Mouse (Mus musculus) left cerebral cortex, postnatal 10 days (tissue): ENCODE measurements around the gene Atp5mpl. TPM values are rescaled to one million over a fixed set of nuclear protein-coding genes. Genes with fewer than 3 reads are reported as not detected.

ENCODE experiments used
- DNase-seq, 2 experiments: peaks; one replicate each; pipeline ENCODE4 v3.0.0; 2021 to 2022; ENCODE audit warnings: low spot score in 2 of 2, mixed read lengths in 1 of 2; ENCODE audit errors: extremely low spot score in 1 of 2
- intact Hi-C: fragments of 180-260 bp; cut with DNase I; formaldehyde crosslinking; loops from one replicate; pipeline ENCODE4 v1.15.1; 2025
- total RNA-seq, 2 experiments: library from RNA; stranded (reverse); gene quantifications; 2 replicates each; pipeline ENCODE4 v1.2.3; 2021

The Atp5mpl gene
- 100 to 1,000 TPM; 467 TPM for total RNA-seq

- DNase-seq: peak; percentile 95 to 97
- intact Hi-C loops: no loop called here
These were observed at the start of gene Atp5mpl for GRCm38 (mm10) chr12:111966683-111967173. TSS of gene Atp5mpl (minus strand) at chr12:111966977.

GRCm38 (mm10) chr12:112016346-112016745 lies 49.6 kb upstream of the Atp5mpl start:
- DNase-seq: no peak
- intact Hi-C loops: no loop called here

GRCm38 (mm10) chr12:112013271-112013801 lies 46.6 kb upstream of the Atp5mpl start:
- intact Hi-C loops: no loop called here
- no peak for DNase-seq

- DNase-seq: no peak
- intact Hi-C loops: no loop called here
These were observed 45.9 kb upstream of the Atp5mpl start for GRCm38 (mm10) chr12:112012511-112013270.

- intact Hi-C loops: no loop called here
- peak; percentile 66 to 80 for DNase-seq
These were observed 34.4 kb upstream of the Atp5mpl start for GRCm38 (mm10) chr12:112001223-112001622.

GRCm38 (mm10) chr12:111999735-112000134 lies 33.0 kb upstream of the Atp5mpl start:
- intact Hi-C loops: no loop called here
- DNase-seq: no peak

- intact Hi-C loops: no loop called here
- no peak for DNase-seq
These were observed 28.4 kb upstream of the Atp5mpl start for GRCm38 (mm10) chr12:111995161-111995560.

GRCm38 (mm10) chr12:111992626-111993025 lies 25.8 kb upstream of the Atp5mpl start:
- intact Hi-C loops: no loop called here
- DNase-seq: no peak

GRCm38 (mm10) chr12:111986756-111987155 lies 20.0 kb upstream of the Atp5mpl start:
- intact Hi-C loops: no loop called here
- no peak for DNase-seq

GRCm38 (mm10) chr12:111983165-111983564 lies 16.4 kb upstream of the Atp5mpl start:
- intact Hi-C loops: no loop called here
- no peak for DNase-seq

GRCm38 (mm10) chr12:111981831-111982230 lies 15.1 kb upstream of the Atp5mpl start:
- intact Hi-C loops: no loop called here
- DNase-seq: no peak

GRCm38 (mm10) chr12:111980887-111981367 lies 14.2 kb upstream of the Atp5mpl start, which contains the start of gene Rd3l:
TSS of gene Rd3l (minus strand) at chr12:111981317.
- DNase-seq: no peak

GRCm38 (mm10) chr12:111978274-111978673 lies 11.5 kb upstream of the Atp5mpl start:
- intact Hi-C loops: no loop called here
- DNase-seq: no peak

More at GRCm38 (mm10) chr12:111980887-111981367, 14.2 kb upstream of the Atp5mpl start, which contains the start of gene Rd3l:
- intact Hi-C loops: no loop called here

GRCm38 (mm10) chr12:111977138-111977537 lies 10.4 kb upstream of the Atp5mpl start:
- DNase-seq: peak in 1 of 2 experiments; percentile 22
- intact Hi-C loops: no loop called here

GRCm38 (mm10) chr12:111974578-111974977 lies 7.8 kb upstream of the Atp5mpl start:
- intact Hi-C loops: no loop called here
- no peak for DNase-seq

- intact Hi-C loops: no loop called here
- DNase-seq: no peak
These were observed 5.7 kb upstream of the Atp5mpl start for GRCm38 (mm10) chr12:111972504-111972903.

- no peak for DNase-seq
- intact Hi-C loops: no loop called here
These were observed 4.5 kb upstream of the Atp5mpl start, which contains the start of gene Tdrd9 for GRCm38 (mm10) chr12:111971231-111971686. TSS of gene Tdrd9 (plus strand) at chr12:111971559.

- intact Hi-C loops: no loop called here
These were observed 3.3 kb upstream of the Atp5mpl start for GRCm38 (mm10) chr12:111970085-111970484.

GRCm38 (mm10) chr12:111963339-111963738 lies 3.4 kb downstream of the Atp5mpl start:
- no peak for DNase-seq
- intact Hi-C loops: no loop called here

More at GRCm38 (mm10) chr12:111970085-111970484, 3.3 kb upstream of the Atp5mpl start:
- no peak for DNase-seq
